ENCODE assay signal across 9 mouse cellular contexts in the genomic region with DNA sequence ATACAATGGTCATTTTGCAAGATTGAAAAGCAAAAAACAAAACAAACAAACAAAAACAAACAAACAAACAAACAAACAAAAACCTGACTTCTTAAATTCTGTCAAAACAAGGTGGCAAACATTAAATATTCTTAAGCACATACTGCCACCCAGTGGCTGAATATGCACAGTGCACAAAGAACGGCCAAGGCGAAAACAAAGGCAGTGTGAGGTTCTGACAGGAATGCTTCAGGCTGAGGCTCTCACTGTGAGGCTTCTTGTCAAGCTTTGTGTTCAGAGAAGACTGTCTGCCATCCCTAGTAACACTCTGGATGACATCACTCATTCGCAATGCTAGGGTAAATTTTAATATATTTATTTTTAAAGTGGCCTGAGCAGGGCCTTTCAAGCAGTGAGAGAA. TPM values are rescaled to one million over a fixed set of nuclear protein-coding genes. Genes with fewer than 3 reads are reported as not detected.
A peak's percentile ranks its signal among the peaks of the same experiment; 100 is the strongest.
DNase-seq lines count a peak whose midpoint lies in the region; TF ChIP-seq lines count a peak whose summit lies in the region.
"Had no signal": no experiment of that assay in that cellular context is flagged by ENCODE, and none has a peak within 500 bp of the region (broad histone marks: within the 10 kb centered on the region; RNA-seq: fewer than 3 reads in every experiment).

No protein-coding gene starts in this region.

- no peaks in the 10 kb centered on the region for H3K4me1 ChIP-seq in cerebellum, adult 2 months (ENCODE audit: control insufficient read depth, insufficient read depth, low read length)
- peaks cover 3% of the 10 kb centered on the region; the same call in 1 of the 2 replicates for H3K4me1 ChIP-seq in kidney, adult 2 months (ENCODE audit: control insufficient read depth, insufficient read depth, low read length)
- no peaks in the 10 kb centered on the region for H3K4me1 ChIP-seq in limb, embryonic 10.5 days
- H3K4me1 ChIP-seq: heart, embryonic 15.5 days had no signal

- no peak overlapping the region for H3K27ac ChIP-seq in cerebellum, adult 2 months (ENCODE audit: insufficient read depth, low read length)
- H3K27ac ChIP-seq in kidney, adult 2 months (ENCODE audit: insufficient read depth, low read depth, low read length), result no peak overlapping the region
- H3K27ac ChIP-seq in limb, embryonic 10.5 days, result no peak overlapping the region
- H3K27ac ChIP-seq: heart, embryonic 15.5 days had no signal

- TF ChIP-seq POLR2A in cerebellum, adult 2 months (IDR thresholded peaks at IDR 0.05; ENCODE audit: borderline replicate concordance, insufficient read depth, low read length), result no peak
- no peak for TF ChIP-seq POLR2A in kidney, adult 2 months (IDR thresholded peaks at IDR 0.05; ENCODE audit: low read depth, low read length)

- H3K4me3 ChIP-seq in cerebellum, adult 2 months (replicated peaks; ENCODE audit: insufficient read depth, low read depth, low read length), result no peak overlapping the region
- H3K4me3 ChIP-seq in kidney, adult 2 months (ENCODE audit: insufficient read depth, low read depth, low read length), result no peak overlapping the region
- H3K4me3 ChIP-seq in limb, embryonic 10.5 days, result no peak overlapping the region
- H3K4me3 ChIP-seq: heart, embryonic 15.5 days had no signal

- no peaks in the 10 kb centered on the region for H3K36me3 ChIP-seq in kidney, adult 2 months (ENCODE audit: control insufficient read depth, insufficient read depth, low read length)
- H3K36me3 ChIP-seq in limb, embryonic 10.5 days, result no peaks in the 10 kb centered on the region
- H3K36me3 ChIP-seq: heart, embryonic 15.5 days had no signal

- no peaks in the 10 kb centered on the region for H3K9me3 ChIP-seq in limb, embryonic 10.5 days (replicated peaks)
- H3K9me3 ChIP-seq: heart, embryonic 15.5 days had no signal

- peak; percentile 55 for DNase-seq in A20 (ENCODE audit: low read depth, low spot score)
- peak; percentile 77 for DNase-seq in Muller cell, postnatal 12 days (ENCODE audit: inconsistent ontology term)
- peak; percentile 53 to 75 for DNase-seq in cerebellum, adult 2 months
- peak; percentile 34 to 67 for DNase-seq in frontal cortex, postnatal 10 days (ENCODE audit: low spot score in 2 of 2)
- DNase-seq in kidney, adult 2 months, result peak; percentile 71
- peak; percentile 75 for DNase-seq in limb, embryonic 10.5 days (ENCODE audit: low spot score)
- peak; percentile 75 for DNase-seq in neural tube, embryonic 10.5 days (ENCODE audit: extremely low spot score, low spot score)
- DNase-seq in thymus, adult 18-20 months, result peak; percentile 4 to 8

- 6% methylated on average over 3 of the region's 3 CpGs for WGBS in cerebellum, adult 2 months
- 7% methylated on average over 3 of the region's 3 CpGs for WGBS in kidney, adult 2 months
- WGBS in limb, embryonic 10.5 days, result 7% methylated on average over 3 of the region's 3 CpGs

- no peaks in the 10 kb centered on the region for H3K27me3 ChIP-seq in cerebellum, adult 2 months (ENCODE audit: control insufficient read depth, insufficient read depth, low read length)
- H3K27me3 ChIP-seq in kidney, adult 2 months (replicated peaks; ENCODE audit: control insufficient read depth, insufficient read depth, low read length), result no peaks in the 10 kb centered on the region
- H3K27me3 ChIP-seq in limb, embryonic 10.5 days (ENCODE audit: low read depth, poor library complexity, severe bottlenecking), result no peaks in the 10 kb centered on the region
- H3K27me3 ChIP-seq: heart, embryonic 15.5 days had no signal

- peak; percentile 77 for TF ChIP-seq CTCF in cerebellum, adult 2 months (IDR thresholded peaks at IDR 0.05; ENCODE audit: borderline replicate concordance, insufficient read depth, low read depth, low read length)
- peak; percentile 79 for TF ChIP-seq CTCF in kidney, adult 2 months (conservative IDR thresholded peaks at IDR 0.05; ENCODE audit: insufficient read depth, insufficient read length, low read depth, low read length)

RNA-seq across cellular contexts. Expression of a gene that starts 24.8 kb away (rescaled TPM):
- 2.2 and 2.9 TPM in 2 replicates for polyA plus RNA-seq in cerebellum, adult 2 months (2012; rRNA removed)
- polyA plus RNA-seq in kidney, adult 2 months (2012; rRNA removed), result 0.48 and 0.49 TPM in 2 replicates
- 0.79 and 1.2 TPM in 2 replicates for polyA plus RNA-seq in limb, embryonic 10.5 days (2016; fragmentation: Nextera tagmentation; extraction: Ambion mirVana)

RNA-seq across cellular contexts. Expression of a gene that starts 24.9 kb away (rescaled TPM):
- polyA plus RNA-seq in cerebellum, adult 2 months (2012; rRNA removed), result 2.9 and 3.2 TPM in 2 replicates
- polyA plus RNA-seq in kidney, adult 2 months (2012; rRNA removed), result 2.5 and 3.0 TPM in 2 replicates
- 2.5 and 4.5 TPM in 2 replicates for polyA plus RNA-seq in limb, embryonic 10.5 days (2016; fragmentation: Nextera tagmentation; extraction: Ambion mirVana)

Comparison
In these comparisons a context has a peak if more than half of its experiments do, and no peak if none do; other contexts are left out.
1. DNase-seq: peak in every context shown above with its lines; median percentile 77 in Muller cell, postnatal 12 days; 75 in limb, embryonic 10.5 days; 75 in neural tube, embryonic 10.5 days; 71 in kidney, adult 2 months; 64 in cerebellum, adult 2 months; 55 in A20; 50 in frontal cortex, postnatal 10 days; 6 in thymus, adult 18-20 months.